Mouse (Mus musculus): ENCODE results near the gene Nanog.
A peak's percentile ranks its signal among the peaks of the same experiment; 100 is the strongest.
"Not testable (repeated sequence)": the region's sequence is repeated elsewhere in the genome, so short reads cannot be mapped to it uniquely, and the experiment has no call there.

Gene Nanog

DNA sequence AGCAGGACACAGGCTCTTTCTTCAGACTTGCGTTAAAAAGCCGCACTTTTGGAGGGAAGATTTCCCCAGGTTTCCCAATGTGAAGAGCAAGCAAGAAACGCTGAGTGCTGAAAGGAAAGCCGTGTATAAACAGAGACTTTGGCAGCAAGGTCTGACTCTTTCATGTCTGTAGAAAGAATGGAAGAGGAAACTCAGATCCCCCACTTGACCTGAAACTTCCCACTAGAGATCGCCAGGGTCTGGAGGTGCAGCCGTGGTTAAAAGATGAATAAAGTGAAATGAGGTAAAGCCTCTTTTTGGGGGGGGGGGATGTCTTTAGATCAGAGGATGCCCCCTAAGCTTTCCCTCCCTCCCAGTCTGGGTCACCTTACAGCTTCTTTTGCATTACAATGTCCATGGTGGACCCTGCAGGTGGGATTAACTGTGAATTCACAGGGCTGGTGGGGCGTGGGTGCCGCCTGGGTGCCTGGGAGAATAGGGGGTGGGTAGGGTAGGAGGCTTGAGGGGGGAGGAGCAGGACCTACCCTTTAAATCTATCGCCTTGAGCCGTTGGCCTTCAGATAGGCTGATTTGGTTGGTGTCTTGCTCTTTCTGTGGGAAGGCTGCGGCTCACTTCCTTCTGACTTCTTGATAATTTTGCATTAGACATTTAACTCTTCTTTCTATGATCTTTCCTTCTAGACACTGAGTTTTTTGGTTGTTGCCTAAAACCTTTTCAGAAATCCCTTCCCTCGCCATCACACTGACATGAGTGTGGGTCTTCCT, at the start of gene Nanog:
Gene Nanog, plus strand, starts transcription at position 454 of the 765 bp plus-strand sequence.
- no peak for DNase-seq (ENCODE audit: low spot score)

DNA sequence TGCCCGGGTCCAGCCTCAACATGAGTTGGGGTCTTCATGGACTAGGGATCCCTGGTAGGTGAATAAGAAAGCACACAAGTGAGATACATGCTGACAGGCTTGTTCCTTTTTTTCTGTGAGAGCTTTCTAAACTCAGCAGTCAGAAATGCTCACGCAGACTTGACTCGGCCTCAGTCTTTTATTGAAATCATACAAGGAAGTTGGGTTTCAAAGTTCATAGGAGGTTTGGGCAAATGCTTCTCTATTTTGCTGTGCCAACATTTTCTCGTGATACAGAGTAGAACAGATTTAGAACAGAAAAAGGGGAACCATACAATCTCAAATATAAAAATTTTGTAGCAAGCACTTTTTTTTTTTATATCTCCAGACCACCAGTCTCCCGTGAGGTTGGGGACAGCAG, 49.7 kb upstream of the Nanog start:
- no peak for DNase-seq (ENCODE audit: low spot score)

DNA sequence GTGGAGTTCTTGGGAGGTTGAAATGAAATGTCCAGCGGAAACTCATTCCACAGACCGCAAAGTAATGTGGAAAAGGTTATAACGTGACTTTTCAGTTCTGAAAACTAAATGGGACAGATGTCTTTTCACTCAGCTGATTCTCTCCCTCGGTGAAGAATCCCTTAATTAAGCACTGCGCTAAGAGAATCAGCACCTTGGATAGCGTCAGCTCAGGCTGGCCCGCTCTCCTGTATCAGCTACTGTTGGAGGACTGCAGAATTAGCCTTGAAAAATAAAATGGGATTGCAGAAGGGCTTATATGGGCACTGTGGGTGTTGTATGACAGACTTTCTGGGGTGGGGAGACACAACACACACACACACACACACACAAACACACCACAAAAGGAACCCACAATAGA, 47.7 kb upstream of the Nanog start:
- peak; percentile 31 for DNase-seq (ENCODE audit: low spot score)

DNA sequence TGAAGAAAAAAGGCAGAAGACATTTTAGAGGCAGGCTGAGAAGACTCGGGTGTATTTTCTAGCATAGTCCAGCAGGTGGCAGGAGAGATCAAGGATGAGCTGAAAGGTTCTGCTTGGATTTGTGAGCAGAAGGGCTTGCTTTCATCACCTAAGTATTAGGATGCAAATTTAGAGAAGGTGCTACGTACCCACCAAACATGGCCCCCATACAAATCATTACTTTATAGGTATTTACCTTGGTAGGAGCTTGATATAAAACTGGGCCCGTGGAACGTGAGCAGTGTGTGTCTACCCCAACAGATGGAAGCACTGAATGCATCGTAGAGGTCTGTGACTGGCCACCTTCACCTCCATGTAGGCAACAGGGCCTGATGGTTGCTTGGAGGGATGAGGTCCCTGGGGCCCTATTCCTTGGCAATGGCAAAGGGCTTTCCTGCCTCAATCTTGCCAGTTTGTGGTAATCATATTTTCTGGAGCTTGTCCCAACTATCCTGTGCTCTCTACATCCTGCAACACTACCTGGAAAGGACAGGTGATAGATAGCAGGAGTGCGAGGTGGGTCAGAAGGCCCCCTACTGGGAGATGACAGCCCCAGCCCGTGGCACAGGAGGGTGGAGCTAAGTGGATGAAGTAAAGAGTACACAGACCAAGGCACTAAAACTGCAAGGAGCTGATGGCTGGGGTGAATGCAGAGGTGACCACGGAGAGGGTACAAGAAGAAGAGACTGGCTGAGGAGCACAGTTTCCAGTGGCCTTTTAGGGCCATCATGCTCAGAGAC, 46.5 kb upstream of the Nanog start:
- DNase-seq (ENCODE audit: low spot score): peak; percentile 26

DNA sequence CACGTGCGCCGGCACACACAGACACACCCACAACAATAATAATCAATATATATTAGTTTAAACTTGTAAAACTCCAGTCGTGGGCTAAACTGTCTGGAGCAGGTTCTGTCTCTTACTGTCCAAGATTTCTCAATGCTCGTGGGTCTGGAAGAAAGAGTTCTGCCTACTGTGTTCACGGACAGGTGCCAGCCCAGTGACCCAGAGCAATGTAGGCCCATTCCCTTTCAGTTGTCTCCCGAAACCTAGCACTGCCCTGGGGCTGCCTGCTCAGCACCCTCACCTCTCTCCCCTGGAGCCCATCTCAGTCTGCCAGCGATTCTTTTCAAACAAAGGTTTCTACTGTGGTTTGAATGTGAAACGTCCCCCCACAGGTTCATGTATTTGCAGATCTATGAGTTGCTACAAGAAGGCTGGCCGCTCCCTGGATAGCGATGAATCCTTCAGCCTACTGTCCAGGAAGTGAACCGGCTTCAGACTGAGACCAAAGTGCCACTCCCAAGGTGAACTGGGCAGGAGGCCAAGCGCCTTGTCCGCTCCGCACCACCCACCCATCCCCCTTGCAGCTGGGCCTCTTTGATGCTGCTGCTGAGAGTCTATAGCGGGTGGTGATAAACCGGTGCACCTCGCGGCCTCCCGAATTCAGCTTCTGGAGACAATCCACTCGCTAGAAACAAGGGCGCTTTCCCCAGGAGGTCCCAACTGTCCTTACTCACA, 44.6 kb upstream of the Nanog start:
- DNase-seq (ENCODE audit: low spot score): no peak

DNA sequence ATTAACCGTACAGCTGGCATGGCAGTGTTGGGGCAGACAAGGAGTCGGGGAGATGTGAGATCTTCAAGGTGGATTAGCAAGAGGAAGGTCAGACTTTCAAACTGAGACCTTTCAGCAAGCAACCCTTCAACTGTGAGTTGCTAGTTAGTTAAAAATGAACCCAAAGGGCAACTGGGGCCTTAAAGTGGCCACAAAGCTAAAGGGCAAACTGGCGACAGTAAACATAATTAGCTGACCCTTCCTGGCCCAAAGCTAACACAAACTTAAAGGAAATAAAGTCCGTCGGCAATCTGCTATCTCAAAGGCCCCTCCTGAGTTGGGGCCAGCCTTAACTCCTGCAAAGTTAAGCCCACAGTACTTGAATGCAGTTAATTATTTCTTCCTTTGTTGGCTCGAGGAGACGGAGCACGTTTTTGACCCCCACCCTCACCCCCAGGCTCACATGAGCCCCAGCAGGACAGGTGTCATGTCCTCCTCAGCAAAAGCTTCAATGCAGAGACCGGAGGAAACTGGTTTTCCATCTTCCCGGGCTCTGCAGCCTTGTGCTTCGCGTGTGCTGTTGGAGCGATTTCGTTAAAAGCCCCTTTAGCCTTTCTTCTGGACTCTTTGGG, 43.6 kb upstream of the Nanog start:
- DNase-seq (ENCODE audit: low spot score): no peak

DNA sequence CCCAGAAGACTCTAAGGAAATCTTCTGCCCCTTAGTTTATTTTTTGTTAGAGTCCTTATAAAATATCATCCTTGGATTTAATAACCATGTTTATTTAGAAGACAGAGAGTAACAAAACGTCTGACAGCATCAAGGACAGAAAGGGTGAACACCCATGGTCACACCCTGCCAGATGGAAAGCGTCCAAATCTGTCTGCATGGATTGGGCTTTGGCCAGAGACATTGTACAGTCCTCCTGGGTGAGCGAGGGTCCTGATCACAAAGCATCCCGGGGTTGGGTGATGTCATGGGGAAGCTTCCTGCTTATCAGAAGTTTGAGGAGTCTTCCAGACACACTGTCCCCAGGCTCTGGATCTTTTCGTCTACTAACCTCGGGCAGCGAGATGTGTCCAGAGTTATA, 41.4 kb upstream of the Nanog start:
- no peak for DNase-seq (ENCODE audit: low spot score)

DNA sequence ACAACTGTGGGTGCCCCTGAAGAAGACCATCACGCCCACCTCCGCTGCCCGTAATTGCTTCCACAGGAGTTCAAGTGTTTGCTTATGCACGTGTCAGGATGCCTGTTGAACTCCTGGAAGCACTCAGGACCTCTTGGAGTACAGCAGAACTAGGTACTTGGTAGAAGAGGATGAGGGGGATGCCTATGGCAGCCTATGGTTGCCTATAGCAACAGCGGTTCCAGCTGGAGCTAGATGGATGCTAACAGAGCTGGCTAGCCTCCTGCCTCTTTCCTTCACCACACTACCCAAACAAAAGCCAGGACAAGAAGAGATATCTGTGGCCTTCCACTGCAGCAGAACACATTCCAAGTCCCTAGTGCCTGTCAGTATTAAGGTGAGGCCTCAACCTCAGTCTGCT, 39.6 kb upstream of the Nanog start:
- DNase-seq (ENCODE audit: low spot score): no peak

DNA sequence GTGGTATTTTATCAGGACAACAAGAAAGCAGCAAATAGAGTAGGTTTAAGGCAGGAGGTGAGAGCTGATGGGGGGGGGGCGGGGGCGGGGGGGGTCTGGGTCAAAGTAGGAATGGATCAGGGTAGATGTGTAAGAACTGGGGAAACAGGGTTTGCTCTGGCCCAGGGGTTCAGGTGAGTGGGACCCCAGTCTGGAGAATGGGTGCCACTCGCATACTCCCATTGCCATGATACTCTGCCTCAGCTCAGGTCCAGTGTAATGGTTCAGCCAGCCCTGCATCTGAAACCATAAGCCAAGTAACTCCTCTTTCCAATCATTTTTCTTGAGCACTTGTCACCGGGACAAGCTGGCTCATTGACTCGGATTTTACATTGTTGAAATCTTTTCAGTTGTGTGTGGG, 38.5 kb upstream of the Nanog start:
- DNase-seq (ENCODE audit: low spot score): no peak

DNA sequence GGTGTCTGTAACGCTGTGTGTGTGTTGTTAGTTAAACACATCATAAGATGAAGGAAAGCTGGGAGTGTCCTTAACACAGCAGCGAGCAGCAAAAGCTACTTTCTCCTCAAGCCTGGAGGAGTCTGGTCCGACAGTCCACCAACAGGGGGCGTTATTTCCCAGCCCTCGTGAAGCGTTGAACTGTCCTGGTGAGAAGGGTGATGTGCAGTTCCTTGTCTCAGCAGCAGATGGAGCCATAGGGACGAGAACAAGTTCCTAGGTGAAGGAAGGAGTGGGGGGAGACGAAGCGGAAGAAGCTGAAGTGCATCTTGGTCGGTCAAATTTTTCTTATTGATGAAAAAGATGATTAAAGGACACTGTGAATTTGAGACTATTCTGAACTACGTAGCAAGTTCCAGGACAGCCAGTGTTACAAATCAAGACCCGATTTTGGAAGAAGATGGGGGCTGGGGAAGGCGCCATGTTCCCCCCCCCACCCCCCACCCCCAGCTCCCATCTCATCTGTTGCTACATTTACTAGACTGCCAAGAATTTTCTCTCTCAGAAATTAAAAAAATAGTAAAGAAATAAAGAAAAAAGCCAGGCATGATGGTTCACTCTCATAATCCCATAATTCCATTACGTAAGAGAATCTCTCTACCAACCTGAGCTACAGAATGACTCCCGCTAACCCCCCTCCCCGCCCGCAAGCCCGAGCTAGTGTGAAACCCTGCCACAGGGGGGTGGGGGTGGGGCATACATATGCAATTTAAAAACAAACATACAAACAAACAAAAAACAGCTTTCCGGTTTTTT, 37.7 kb upstream of the Nanog start:
- DNase-seq (ENCODE audit: low spot score): peak; percentile 86

DNA sequence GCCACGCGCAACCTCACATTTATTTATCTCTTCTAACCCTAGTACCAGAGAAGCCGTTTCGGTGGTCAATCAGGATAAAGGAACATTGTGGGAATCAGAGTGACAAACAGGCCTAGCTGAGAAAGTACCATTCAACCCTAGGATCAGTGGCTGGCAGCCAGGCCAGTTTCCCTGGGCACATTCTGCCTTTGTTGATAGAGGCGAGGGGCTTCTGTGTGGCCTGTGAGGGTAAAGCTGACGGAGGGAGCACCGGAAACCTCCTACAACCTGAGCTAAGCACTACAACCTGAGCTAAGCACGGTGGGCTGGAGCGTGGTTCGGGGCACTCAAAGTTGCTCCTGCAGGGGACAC, 37.1 kb upstream of the Nanog start:
- DNase-seq (ENCODE audit: low spot score): no peak

DNA sequence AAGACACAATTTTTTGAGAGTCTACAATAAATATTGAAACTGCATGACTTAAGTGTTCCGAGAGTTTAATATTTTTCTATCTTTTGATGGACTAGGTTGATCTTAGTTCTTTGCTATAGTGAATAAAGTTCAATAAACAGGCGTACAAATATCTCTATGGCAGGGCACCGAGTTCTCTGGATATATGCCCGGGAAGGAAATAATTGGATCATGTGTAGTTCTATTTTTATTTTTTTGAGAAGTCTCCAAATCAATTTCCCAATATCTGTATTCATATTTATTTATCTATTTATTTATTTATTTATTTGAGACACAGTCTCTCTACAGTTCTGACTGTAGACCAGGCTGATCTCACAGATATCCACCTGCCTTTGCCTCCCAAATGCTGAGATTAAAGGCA, 36.4 kb upstream of the Nanog start:
- DNase-seq (ENCODE audit: low spot score): no peak

DNA sequence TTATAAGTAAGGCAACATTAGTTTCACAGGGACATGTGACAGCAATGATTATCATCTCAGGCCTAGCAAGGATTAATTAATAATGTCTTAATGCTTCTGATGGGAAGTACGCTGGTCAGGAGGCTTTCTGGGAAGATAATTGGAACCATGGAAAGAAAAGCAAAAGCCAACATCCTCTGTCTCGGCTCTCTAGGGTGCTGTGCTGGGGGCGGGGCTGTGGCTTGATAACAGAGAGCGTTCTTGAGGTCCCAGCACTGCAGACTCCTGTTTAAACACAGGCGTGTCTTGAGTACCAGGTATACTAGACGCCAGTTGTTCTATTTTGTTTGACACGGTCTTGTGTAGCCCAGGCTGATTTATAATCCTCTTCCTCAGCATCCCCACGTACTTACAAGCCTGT, 34.5 kb upstream of the Nanog start:
- no peak for DNase-seq (ENCODE audit: low spot score)

DNA sequence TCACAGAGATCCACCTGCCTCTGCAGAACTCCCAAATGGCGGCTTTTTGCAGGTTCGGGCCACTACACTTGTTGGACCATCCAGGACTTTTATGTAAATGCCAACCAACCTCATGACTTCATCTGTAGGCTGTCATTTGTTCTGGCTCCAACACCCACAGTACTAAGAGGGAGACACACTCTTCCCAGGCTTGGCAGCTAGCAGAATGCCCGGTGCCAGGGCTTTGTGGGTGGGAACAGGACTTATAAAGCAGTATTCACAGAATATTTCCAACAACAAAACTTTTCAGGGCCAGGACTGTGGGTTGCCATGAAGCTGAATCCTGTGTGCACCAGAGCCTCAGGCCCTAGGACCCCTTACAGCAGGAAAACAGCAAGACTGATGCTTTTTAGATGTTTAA, 24.6 kb upstream of the Nanog start:
- DNase-seq (ENCODE audit: low spot score): no peak

DNA sequence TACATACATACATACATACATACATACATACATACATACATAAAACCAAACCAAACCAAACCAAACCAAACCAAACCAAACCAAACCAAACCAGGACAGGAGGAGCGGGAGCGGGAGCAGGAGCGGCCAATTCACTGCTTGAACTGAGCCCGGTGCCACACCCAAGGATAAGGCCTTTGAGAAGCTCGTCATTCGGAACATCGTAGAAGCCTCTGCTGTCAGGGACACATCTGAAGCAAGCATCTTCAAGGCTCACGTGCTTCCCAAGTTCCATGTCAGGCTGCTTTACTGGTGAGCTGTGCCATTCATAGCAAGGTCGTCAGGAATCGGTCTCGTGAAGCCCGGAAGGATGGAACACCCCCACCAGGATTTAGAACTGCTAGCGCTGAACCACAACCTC, 20.6 kb upstream of the Nanog start:
- DNase-seq (ENCODE audit: low spot score): no peak

DNA sequence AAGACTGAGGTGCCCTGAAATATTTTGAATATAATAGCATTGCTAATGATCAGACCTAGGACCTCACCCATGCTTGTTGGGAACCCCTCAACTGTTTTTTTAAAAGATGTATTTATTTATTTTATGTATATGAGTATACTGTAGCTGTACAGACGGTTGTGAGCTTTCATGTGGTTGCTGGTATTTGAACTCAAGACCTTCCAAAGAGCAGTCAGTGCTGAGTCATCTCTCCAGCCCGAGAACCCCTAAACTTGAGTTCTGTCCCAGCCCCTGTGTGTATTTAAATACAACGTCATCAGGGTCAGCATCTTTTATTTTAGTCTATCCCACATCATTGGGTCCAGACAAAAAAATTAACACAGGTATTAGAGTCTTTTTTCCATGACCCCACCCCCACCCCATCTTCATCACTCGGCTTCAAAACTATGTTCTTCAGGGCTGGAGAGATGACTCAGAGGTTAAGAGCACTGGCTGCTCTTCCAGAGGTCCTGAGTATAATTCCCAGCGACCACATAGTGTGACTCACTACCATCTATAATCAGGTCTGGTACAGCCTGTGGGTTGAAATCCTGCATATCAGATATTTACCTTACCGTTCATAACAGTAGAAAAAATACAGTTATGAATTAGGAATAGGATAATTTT, 17.8 kb upstream of the Nanog start:
- DNase-seq (ENCODE audit: low spot score): no peak

DNA sequence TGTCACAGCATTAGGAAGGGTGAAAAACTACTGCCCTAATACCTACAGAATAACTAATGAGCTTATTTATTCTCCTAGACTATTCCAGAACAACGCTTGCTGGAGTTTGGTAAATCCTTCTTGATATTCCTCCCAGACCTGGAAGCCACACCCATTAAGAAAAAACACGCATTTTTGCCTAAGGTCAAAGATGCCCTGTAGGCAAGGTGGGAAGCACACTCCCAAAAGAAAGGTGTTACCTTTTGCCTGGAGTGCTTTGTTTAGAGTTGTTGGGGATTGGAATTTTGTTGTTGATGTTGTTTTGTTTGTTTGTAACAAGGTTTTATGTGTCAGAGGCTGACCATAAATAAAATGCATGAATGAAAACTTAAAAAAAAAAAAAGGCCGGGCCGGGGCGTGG, 17.2 kb upstream of the Nanog start:
- DNase-seq (ENCODE audit: low spot score): no peak

DNA sequence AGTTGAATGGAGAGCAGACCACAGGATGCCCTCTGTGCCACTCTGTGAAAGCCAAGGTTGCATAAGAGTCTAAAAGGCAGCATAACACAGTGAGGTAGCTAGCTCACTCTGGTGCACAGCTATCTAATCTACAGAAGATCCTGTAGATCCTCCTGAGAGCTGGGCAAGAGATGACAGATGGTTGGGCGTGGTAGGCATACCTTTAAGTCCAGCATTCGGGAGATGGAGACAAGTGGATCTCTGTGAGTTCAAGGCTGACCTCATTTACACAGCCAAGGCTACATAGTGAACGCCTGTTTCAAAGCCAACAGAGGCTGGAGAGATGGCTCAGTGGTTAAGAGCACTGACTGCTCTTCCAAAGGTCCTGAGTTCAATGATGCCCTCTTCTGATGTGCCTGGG, 11.9 kb upstream of the Nanog start:
- DNase-seq (ENCODE audit: low spot score): no peak

DNA sequence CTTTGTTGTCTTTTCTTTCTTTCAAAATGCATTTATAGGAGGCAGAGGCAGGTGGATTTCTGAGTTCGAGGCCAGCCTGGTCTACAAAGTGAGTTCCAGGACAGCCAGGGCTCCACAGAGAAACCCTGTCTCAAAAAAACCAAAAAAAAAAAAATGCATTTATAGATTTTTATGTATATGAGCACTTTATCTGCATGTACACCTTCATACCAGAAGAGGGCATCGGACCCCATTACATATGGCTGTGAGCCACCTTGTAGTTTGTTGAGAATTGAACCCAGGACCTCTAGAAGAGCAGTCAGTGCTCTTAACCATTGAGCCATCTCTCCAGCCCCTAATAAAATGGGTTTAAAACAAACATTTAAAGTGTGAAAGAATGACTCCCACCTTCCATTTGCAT, 7.7 kb upstream of the Nanog start:
- DNase-seq (ENCODE audit: low spot score): not testable (repeated sequence)

DNA sequence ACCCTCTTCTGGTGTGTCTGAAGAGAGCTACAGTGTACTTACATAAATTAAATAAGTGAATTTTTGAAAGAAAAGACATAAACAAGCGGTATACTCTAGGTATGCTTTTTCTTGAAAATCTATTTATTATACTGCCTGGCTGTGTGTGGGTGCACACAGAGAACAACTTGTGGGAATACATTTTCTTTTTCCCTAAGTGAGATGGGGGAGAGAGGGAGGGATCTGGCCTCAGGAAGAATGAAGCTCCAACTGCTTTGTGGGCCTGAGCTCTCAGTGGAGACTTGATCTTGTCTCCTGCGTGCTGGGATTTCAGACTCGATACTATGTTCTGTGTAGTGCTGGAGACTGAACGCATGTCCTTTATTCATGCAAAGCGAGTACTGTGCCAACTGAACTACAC, 5.5 kb upstream of the Nanog start:
- DNase-seq (ENCODE audit: low spot score): no peak

DNA sequence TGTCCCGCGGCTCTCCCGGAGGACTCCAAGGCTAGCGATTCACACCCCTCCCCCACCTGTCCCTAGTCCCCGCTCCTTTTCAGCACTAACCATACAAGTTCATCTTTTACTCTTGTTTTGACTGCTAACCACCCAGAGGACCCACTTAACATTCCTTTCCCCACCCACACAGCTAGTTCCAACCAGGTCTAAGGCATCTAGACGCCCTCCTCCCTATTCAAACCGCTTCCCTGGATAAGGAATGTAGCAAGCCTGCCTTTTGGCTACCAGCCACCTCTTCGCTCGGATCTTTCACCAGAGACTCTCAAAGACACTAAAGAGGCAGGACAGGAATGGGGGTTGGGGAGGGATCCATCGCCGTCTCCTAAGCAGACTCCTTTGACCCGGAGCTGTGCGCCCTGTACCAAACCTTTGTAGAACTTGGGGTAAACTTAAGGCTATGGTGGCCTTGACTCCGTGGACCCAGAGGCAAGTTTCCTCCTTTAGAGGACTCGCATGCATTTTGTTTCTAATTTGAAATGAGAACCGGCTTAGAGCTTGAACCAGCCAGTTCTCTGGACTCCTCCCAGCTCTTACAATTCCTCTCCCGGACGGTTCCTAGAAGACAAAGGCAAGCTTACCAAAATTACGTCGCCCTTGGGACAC, 4.7 kb upstream of the Nanog start:
- DNase-seq (ENCODE audit: low spot score): no peak
